Mouse (Mus musculus): ENCODE measurements around the gene Tcea3. TPM values are rescaled to one million over a fixed set of nuclear protein-coding genes. Genes with fewer than 3 reads are reported as not detected.

Gene Tcea3
- polyA plus RNA-seq (2016; fragmentation: Nextera tagmentation; extraction: Ambion mirVana): 1.3 and 2.2 TPM in 2 replicates

GRCm38 (mm10) chr4:136247729-136248463, at the start of gene Tcea3:
Gene Tcea3 (plus strand): TSS chr4:136247729.
- DNase-seq (ENCODE audit: low spot score): peak; percentile 55
- under 1% methylated on average over 46 of the region's 46 CpGs for WGBS
- Histone ChIP-seq H3K4me1 (replicated peaks) (peaks cover 39% of the 10 kb centered on the region), H3K4me3 (peak within 1 kb of the TSS; percentile 55), H3K9me3 (no peaks in the 10 kb centered on the region), H3K27me3 (ENCODE audit: insufficient read depth, poor library complexity, severe bottlenecking) (peaks cover 99% of the 10 kb centered on the region), H3K27ac (peak within 1 kb of the TSS; percentile 14), H3K36me3 (no peaks in the 10 kb centered on the region; the same call in 1 of the 2 replicates)

- peaks cover 17% of the 10 kb centered on the region; the same call in 1 of the 2 replicates for H3K36me3 ChIP-seq
- H3K27me3 ChIP-seq (ENCODE audit: insufficient read depth, poor library complexity, severe bottlenecking): peaks cover 18% of the 10 kb centered on the region; the same call in 1 of the 2 replicates
- WGBS: 73% methylated on average over 7 of the region's 7 CpGs
- H3K4me3 ChIP-seq: no peak overlapping the region
- DNase-seq (ENCODE audit: low spot score): no peak
- no peak overlapping the region for H3K27ac ChIP-seq
- H3K4me1 ChIP-seq (replicated peaks): peaks cover 18% of the 10 kb centered on the region
- H3K9me3 ChIP-seq: no peaks in the 10 kb centered on the region
Measured at GRCm38 (mm10) chr4:136198846-136199245, 48.7 kb upstream of the Tcea3 start.

GRCm38 (mm10) chr4:136199562-136200292, 47.8 kb upstream of the Tcea3 start:
- Histone ChIP-seq H3K4me1 (replicated peaks) (peaks cover 20% of the 10 kb centered on the region), H3K4me3 (no peak overlapping the region), H3K27ac (no peak overlapping the region), H3K27me3 (ENCODE audit: insufficient read depth, poor library complexity, severe bottlenecking) (peaks cover 26% of the 10 kb centered on the region), H3K9me3 (no peaks in the 10 kb centered on the region), H3K36me3 (0 out of 2 replicates have a peak, but pooled peaks cover 11% of the 10 kb centered on the region)
- WGBS: 37% methylated on average over 9 of the region's 9 CpGs
- peak; percentile 40 for DNase-seq (ENCODE audit: low spot score)

- 5% methylated on average over 9 of the region's 9 CpGs for WGBS
- H3K27ac ChIP-seq: no peak overlapping the region
Measured at GRCm38 (mm10) chr4:136202509-136202908, 45.0 kb upstream of the Tcea3 start.

GRCm38 (mm10) chr4:136204775-136205174, 42.8 kb upstream of the Tcea3 start:
- H3K36me3 ChIP-seq: no peaks in the 10 kb centered on the region
- H3K4me1 ChIP-seq (replicated peaks): peaks cover 37% of the 10 kb centered on the region
- peaks cover 55% of the 10 kb centered on the region for H3K27me3 ChIP-seq (ENCODE audit: insufficient read depth, poor library complexity, severe bottlenecking)
- no peak overlapping the region for H3K27ac ChIP-seq
- WGBS: 80% methylated on average over 2 of the region's 2 CpGs
- no peak overlapping the region for H3K4me3 ChIP-seq
- H3K9me3 ChIP-seq: no peaks in the 10 kb centered on the region
- no peak for DNase-seq (ENCODE audit: low spot score)

More at GRCm38 (mm10) chr4:136202509-136202908, 45.0 kb upstream of the Tcea3 start:
- H3K36me3 ChIP-seq: no peaks in the 10 kb centered on the region
- H3K4me3 ChIP-seq: no peak overlapping the region
- H3K9me3 ChIP-seq: no peaks in the 10 kb centered on the region
- H3K27me3 ChIP-seq (ENCODE audit: insufficient read depth, poor library complexity, severe bottlenecking): peaks cover 39% of the 10 kb centered on the region
- H3K4me1 ChIP-seq (replicated peaks): peaks cover 36% of the 10 kb centered on the region
- DNase-seq (ENCODE audit: low spot score): peak; percentile 84

GRCm38 (mm10) chr4:136206033-136206893, 41.3 kb upstream of the Tcea3 start, which contains the start of gene Asap3:
Gene Asap3 (plus strand): TSS chr4:136206365.
- Histone ChIP-seq H3K27me3 (ENCODE audit: insufficient read depth, poor library complexity, severe bottlenecking) (peaks cover 54% of the 10 kb centered on the region), H3K4me1 (replicated peaks) (peaks cover 26% of the 10 kb centered on the region), H3K4me3 (peak within 1 kb of the TSS; percentile 73), H3K36me3 (no peaks in the 10 kb centered on the region), H3K27ac (peak within 1 kb of the TSS; percentile 89), H3K9me3 (no peaks in the 10 kb centered on the region)
- peak; percentile 99 for DNase-seq (ENCODE audit: low spot score)
- WGBS: under 1% methylated on average over 54 of the region's 54 CpGs

GRCm38 (mm10) chr4:136206943-136207342, 40.6 kb upstream of the Tcea3 start:
- 4% methylated on average over 6 of the region's 6 CpGs for WGBS
- Histone ChIP-seq H3K9me3 (no peaks in the 10 kb centered on the region), H3K27ac (peak overlapping the region; percentile 89), H3K4me1 (replicated peaks) (peaks cover 26% of the 10 kb centered on the region), H3K27me3 (ENCODE audit: insufficient read depth, poor library complexity, severe bottlenecking) (peaks cover 51% of the 10 kb centered on the region), H3K36me3 (no peaks in the 10 kb centered on the region), H3K4me3 (peak overlapping the region; percentile 73)
- peak; percentile 27 for DNase-seq (ENCODE audit: low spot score)

- no peak overlapping the region for H3K4me3 ChIP-seq
- 86% methylated on average over 9 of the region's 9 CpGs for whole genome bisulfite sequencing
- peaks cover 30% of the 10 kb centered on the region for H3K27me3 ChIP-seq (ENCODE audit: insufficient read depth, poor library complexity, severe bottlenecking)
- no peaks in the 10 kb centered on the region for H3K9me3 ChIP-seq
- DNase-seq (ENCODE audit: low spot score): no peak
- peaks cover 19% of the 10 kb centered on the region for H3K4me1 ChIP-seq (replicated peaks)
- H3K36me3 ChIP-seq: no peaks in the 10 kb centered on the region
- H3K27ac ChIP-seq: no peak overlapping the region
Measured at GRCm38 (mm10) chr4:136210931-136211330, 36.6 kb upstream of the Tcea3 start.

GRCm38 (mm10) chr4:136213629-136214028, 33.9 kb upstream of the Tcea3 start:
- Histone ChIP-seq H3K4me3 (no peak overlapping the region), H3K36me3 (no peaks in the 10 kb centered on the region), H3K4me1 (replicated peaks) (peaks cover 15% of the 10 kb centered on the region), H3K27ac (no peak overlapping the region), H3K9me3 (no peaks in the 10 kb centered on the region), H3K27me3 (ENCODE audit: insufficient read depth, poor library complexity, severe bottlenecking) (peaks cover 27% of the 10 kb centered on the region)
- DNase-seq (ENCODE audit: low spot score): no peak
- 86% methylated on average over 7 of the region's 7 CpGs for WGBS

- Histone ChIP-seq H3K9me3 (no peaks in the 10 kb centered on the region), H3K27me3 (ENCODE audit: insufficient read depth, poor library complexity, severe bottlenecking) (peaks cover 33% of the 10 kb centered on the region), H3K36me3 (no peaks in the 10 kb centered on the region), H3K27ac (no peak overlapping the region), H3K4me1 (replicated peaks) (peaks cover 27% of the 10 kb centered on the region), H3K4me3 (no peak overlapping the region)
- 89% methylated on average over 8 of the region's 8 CpGs for WGBS
- DNase-seq (ENCODE audit: low spot score): no peak
Measured at GRCm38 (mm10) chr4:136214828-136215227, 32.7 kb upstream of the Tcea3 start.

- WGBS: 90% methylated on average over 8 of the region's 8 CpGs
- Histone ChIP-seq H3K9me3 (no peaks in the 10 kb centered on the region), H3K27me3 (ENCODE audit: insufficient read depth, poor library complexity, severe bottlenecking) (peaks cover 40% of the 10 kb centered on the region), H3K27ac (no peak overlapping the region), H3K4me3 (no peak overlapping the region), H3K36me3 (no peaks in the 10 kb centered on the region), H3K4me1 (replicated peaks) (peaks cover 35% of the 10 kb centered on the region)
- DNase-seq (ENCODE audit: low spot score): no peak
Measured at GRCm38 (mm10) chr4:136215576-136215975, 32.0 kb upstream of the Tcea3 start.

- DNase-seq (ENCODE audit: low spot score): no peak
- Histone ChIP-seq H3K9me3 (no peaks in the 10 kb centered on the region), H3K27me3 (ENCODE audit: insufficient read depth, poor library complexity, severe bottlenecking) (peaks cover 43% of the 10 kb centered on the region), H3K27ac (no peak overlapping the region), H3K4me1 (replicated peaks) (peaks cover 40% of the 10 kb centered on the region), H3K4me3 (no peak overlapping the region), H3K36me3 (no peaks in the 10 kb centered on the region)
- 65% methylated on average over 10 of the region's 10 CpGs for WGBS
Measured at GRCm38 (mm10) chr4:136217063-136217462, 30.5 kb upstream of the Tcea3 start.
